Mouse (Mus musculus): Measurements from ENCODE around the gene Slc13a5. TPM values are rescaled to one million over a fixed set of nuclear protein-coding genes. Genes with fewer than 3 reads are reported as not detected.
A peak's percentile ranks its signal among the peaks of the same experiment; 100 is the strongest.

Gene Slc13a5
- total RNA-seq, 2 experiments from 2014 or later: not detected

- intact Hi-C loops (cut with DNase I): loop anchor here (5.0 kb wide), 1 partner anchor 155 kb away; no protein-coding TSS in a partner anchor
- DNase-seq: peak; percentile 87
Observed at GRCm38 (mm10) chr11:72207204-72207833, 59.7 kb downstream of the Slc13a5 start, which contains the start of the genes 4933427D14Rik and Txndc17. Gene 4933427D14Rik (minus strand): TSS chr11:72207459. Gene Txndc17 (plus strand): TSS chr11:72207547.

- DNase-seq: peak in 1 of 2 experiments; percentile 23
Observed at GRCm38 (mm10) chr11:72206341-72207203, 60.5 kb downstream of the Slc13a5 start, which contains the start of gene Gm43951. Gene Gm43951 (minus strand): TSS chr11:72206840.

GRCm38 (mm10) chr11:72205256-72205655, 61.8 kb downstream of the Slc13a5 start:
- DNase-seq: no peak
- intact Hi-C loops (cut with DNase I): loop anchor here (5.0 kb wide), 1 partner anchor 153 kb away; no protein-coding TSS in a partner anchor

More at GRCm38 (mm10) chr11:72206341-72207203, 60.5 kb downstream of the Slc13a5 start, which contains the start of gene Gm43951:
- intact Hi-C loops (cut with DNase I): loop anchor here (5.0 kb wide), 1 partner anchor 154 kb away; no protein-coding TSS in a partner anchor

- intact Hi-C loops (cut with DNase I): no loop called here
- DNase-seq: no peak
Observed at GRCm38 (mm10) chr11:72203440-72203839, 63.6 kb downstream of the Slc13a5 start.

- DNase-seq: no peak
- intact Hi-C loops (cut with DNase I): no loop called here
Observed at GRCm38 (mm10) chr11:72196506-72196905, 70.5 kb downstream of the Slc13a5 start.

- intact Hi-C loops (cut with DNase I): no loop called here
- no peak for DNase-seq
Observed at GRCm38 (mm10) chr11:72194259-72194658, 72.8 kb downstream of the Slc13a5 start.

Other genes starting within 250 kb of the Slc13a5 start
- gene Aipl1, start 229.7 kb downstream of the Slc13a5 start, total RNA-seq (2021): not detected
- gene Pimreg, start 225.2 kb downstream of the Slc13a5 start, total RNA-seq (2021): 1 to 10 TPM; 6.1 to 6.8 TPM
- gene Pitpnm3, start 131.4 kb downstream of the Slc13a5 start, total RNA-seq (2021): 1 to 10 TPM; 1.3 to 1.6 TPM
- under 1 TPM; 0.41 to 0.74 TPM for gene Gm43951, start 60.4 kb downstream of the Slc13a5 start, total RNA-seq (2021)
- gene 4933427D14Rik, start 59.8 kb downstream of the Slc13a5 start, total RNA-seq (2021): 1 to 10 TPM; 4.7 to 5.2 TPM
- gene Txndc17, start 59.7 kb downstream of the Slc13a5 start, total RNA-seq (2021): 10 to 100 TPM; 40.3 to 43.6 TPM
- 10 to 100 TPM in 1 of 2 experiments, 1 to 10 TPM in 1; 9.1 to 11.9 TPM for gene Med31, start 51.6 kb downstream of the Slc13a5 start, total RNA-seq (2021)
- 10 to 100 TPM in 1 of 2 experiments, 1 to 10 TPM in 1; 8.9 to 10.7 TPM for gene Xaf1, start 34.4 kb upstream of the Slc13a5 start, total RNA-seq (2021)
- not detected for gene Fbxo39, start 47.2 kb upstream of the Slc13a5 start, total RNA-seq (2021)
- under 1 TPM in 1 of 2 experiments, not detected in 1; 0.26 TPM for gene Tekt1, start 95.2 kb upstream of the Slc13a5 start, total RNA-seq (2021)
- gene Smtnl2, start 144.5 kb upstream of the Slc13a5 start, total RNA-seq (2021): 10 to 100 TPM; 27.1 to 30.5 TPM
- under 1 TPM in 1 of 2 experiments, not detected in 1; 0.39 TPM for gene Ggt6, start 168.3 kb upstream of the Slc13a5 start, total RNA-seq (2021)
- gene Mybbp1a, start 174.1 kb upstream of the Slc13a5 start, total RNA-seq (2021): 10 to 100 TPM; 38.0 to 38.4 TPM
- 10 to 100 TPM; 16.5 to 16.8 TPM for gene Spns2, start 222.7 kb upstream of the Slc13a5 start, total RNA-seq (2021)

Measured in heart, postnatal 14 days (tissue).